Mouse (Mus musculus): ENCODE results near the gene Slc50a1. TPM values are rescaled to one million over a fixed set of nuclear protein-coding genes. Genes with fewer than 3 reads are reported as not detected.

Slc50a1 gene
- total and polyA plus RNA-seq, 3 experiments, result 22.5 to 45.9 TPM; not detected in 1

DNA sequence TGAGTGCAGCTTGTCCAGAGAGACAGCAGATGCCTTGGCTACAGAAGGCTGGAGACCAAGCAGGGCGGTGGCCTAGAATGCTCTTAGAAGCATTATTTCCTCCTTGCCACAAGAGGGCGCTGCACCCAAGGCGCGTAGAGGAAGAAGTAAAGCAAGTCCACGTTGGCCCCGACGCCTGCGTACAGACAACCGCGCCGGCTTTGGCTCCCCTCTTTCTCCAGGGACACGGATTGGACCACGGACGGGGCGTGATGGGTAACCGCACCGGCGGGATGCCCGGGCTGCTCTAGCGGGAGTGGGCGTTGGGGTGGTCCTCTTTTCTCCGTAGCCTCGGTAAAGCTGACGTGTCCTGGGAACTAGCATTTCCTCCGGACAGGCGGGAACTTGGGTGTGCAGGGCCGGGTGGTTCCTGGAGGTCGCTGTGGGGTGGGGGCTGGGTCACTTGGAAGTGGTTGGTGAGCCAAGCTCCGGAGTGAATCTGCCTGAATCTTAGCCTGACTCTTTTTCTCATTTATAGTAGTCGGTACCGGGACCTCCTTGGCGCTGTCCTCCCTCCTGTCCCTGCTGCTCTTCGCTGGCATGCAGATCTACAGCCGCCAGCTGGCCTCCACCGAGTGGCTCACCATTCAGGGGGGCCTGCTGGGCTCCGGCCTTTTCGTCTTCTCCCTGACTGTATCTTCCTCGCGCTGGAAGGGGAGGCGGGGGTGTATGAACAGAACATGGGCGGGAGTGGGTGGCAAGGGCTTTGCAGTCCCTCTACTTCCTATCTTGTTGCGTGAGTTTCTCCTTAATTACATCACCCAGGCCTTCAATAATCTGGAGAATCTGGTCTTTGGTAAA is 23.9 kb downstream of the Slc50a1 start, which contains the start of gene Trim46:
Gene Trim46, minus strand, starts transcription at position 49 of the 840 bp plus-strand sequence.
- TF ChIP-seq MYC (IDR thresholded peaks at IDR 0.05; ENCODE audit: low read depth, low read length), result peak; percentile 77
- TF ChIP-seq TBP (IDR thresholded peaks at IDR 0.05; ENCODE audit: low read depth, low read length), result peak; percentile 90
- peak; percentile 61; the same call in 1 of the 2 replicates for TF ChIP-seq ETS1 (IDR thresholded peaks at IDR 0.05; ENCODE audit: low read depth, low read length)
- peak; percentile 69 for TF ChIP-seq NELFE (IDR thresholded peaks at IDR 0.05; ENCODE audit: low read depth, low read length)
- TF ChIP-seq MAX (IDR thresholded peaks at IDR 0.05; ENCODE audit: low read length), result no peak; the same call in 1 of the 2 replicates
- TF ChIP-seq MXI1 (IDR thresholded peaks at IDR 0.05; ENCODE audit: low read depth, low read length), result peak; percentile 84
- TF ChIP-seq E2F4 (IDR thresholded peaks at IDR 0.05; ENCODE audit: borderline replicate concordance, low read depth, low read length), result no peak; the same call in 1 of the 2 replicates
- peak; percentile 84 for TF ChIP-seq NRF1 (IDR thresholded peaks at IDR 0.05; ENCODE audit: insufficient read depth, low read depth, low read length, poor library complexity, severe bottlenecking)
- peak; percentile 95 to 98 (median 98) for TF ChIP-seq CTCF (IDR thresholded peaks at IDR 0.05 in 2 of 3, conservative IDR thresholded peaks at IDR 0.05 in 1 of 3; ENCODE audit: control insufficient read depth in 1 of 3, insufficient read depth in 1 of 3, low read depth in 2 of 3, low read length in 3 of 3, poor library complexity in 1 of 3, severe bottlenecking in 1 of 3)
- TF ChIP-seq JUND (IDR thresholded peaks at IDR 0.05; ENCODE audit: low read depth, low read length), result peak; percentile 66; the same call in 1 of the 2 replicates
- TF ChIP-seq ELF1 (IDR thresholded peaks at IDR 0.05; ENCODE audit: low read depth, low read length), result peak; percentile 66
- TF ChIP-seq SIN3A (IDR thresholded peaks at IDR 0.05; ENCODE audit: low read length), result peak; percentile 64
- peak; percentile 91 for TF ChIP-seq POLR2AphosphoS2 (IDR thresholded peaks at IDR 0.05; ENCODE audit: low read length)
- TF ChIP-seq MAZ (IDR thresholded peaks at IDR 0.05; ENCODE audit: low read depth, low read length), result peak; percentile 21; the same call in 1 of the 2 replicates
- peak; percentile 87 for TF ChIP-seq HCFC1 (IDR thresholded peaks at IDR 0.05; ENCODE audit: low read depth, low read length)
- peak; percentile 33 for TF ChIP-seq RAD21 (IDR thresholded peaks at IDR 0.05; ENCODE audit: low read depth, low read length)
- no peak; the same call in 1 of the 2 replicates for TF ChIP-seq GABPA (IDR thresholded peaks at IDR 0.05; ENCODE audit: low read depth, low read length)
- peak; percentile 63 for TF ChIP-seq KAT2A (conservative IDR thresholded peaks at IDR 0.05; ENCODE audit: low read depth, low read length)
- peak; percentile 22 for TF ChIP-seq SMC3 (IDR thresholded peaks at IDR 0.05; ENCODE audit: low read depth, low read length)
- TF ChIP-seq ZNF384 (IDR thresholded peaks at IDR 0.05; ENCODE audit: low read depth, low read length), result no peak
- TF ChIP-seq BHLHE40 (IDR thresholded peaks at IDR 0.05; ENCODE audit: borderline replicate concordance, low read depth, low read length), result no peak
- TF ChIP-seq EP300 (IDR thresholded peaks at IDR 0.05; ENCODE audit: low read depth in 1 of 2, low read length in 2 of 2), result peak; percentile 29 to 73; a peak in 1 of 4 replicates
- TF ChIP-seq RCOR1 (IDR thresholded peaks at IDR 0.05; ENCODE audit: low read depth, low read length), result peak; percentile 65; the same call in 1 of the 2 replicates
- TF ChIP-seq POLR2A (IDR thresholded peaks at IDR 0.05; ENCODE audit: control insufficient read depth in 1 of 2, insufficient read depth in 1 of 2, low read depth in 1 of 2, low read length in 2 of 2, poor library complexity in 1 of 2), result peak; percentile 90 to 94; a peak in 3 of 4 replicates
- peak; percentile 98 for TF ChIP-seq CHD1 (IDR thresholded peaks at IDR 0.05; ENCODE audit: low read depth, low read length)
- TF ChIP-seq UBTF (IDR thresholded peaks at IDR 0.05; ENCODE audit: borderline replicate concordance, insufficient read depth, low read depth, low read length), result 0 out of 2 replicates have a peak, but pooled peaks have one; percentile 76
- 0 out of 2 replicates have a peak, but pooled peaks have one; percentile 68 for TF ChIP-seq ZMIZ1 (IDR thresholded peaks at IDR 0.05; ENCODE audit: low read depth, low read length)
- 0 out of 2 replicates have a peak, but pooled peaks have one; percentile 21 for TF ChIP-seq USF1 (IDR thresholded peaks at IDR 0.05; ENCODE audit: low read depth, low read length)
- peak; percentile 70 for TF ChIP-seq TCF12 (IDR thresholded peaks at IDR 0.05; ENCODE audit: low read depth, low read length)
- TF ChIP-seq USF2 (IDR thresholded peaks at IDR 0.05; ENCODE audit: borderline replicate concordance in 1 of 2, insufficient read depth in 1 of 2, low read depth in 1 of 2, low read length in 2 of 2), result no peak
- Histone ChIP-seq H3K9me3 (replicated peaks; ENCODE audit: insufficient read depth, low read length) (no peaks in the 10 kb centered on the region), H3K36me3 (ENCODE audit: control insufficient read depth in 1 of 2, insufficient read depth in 2 of 2, low read length in 2 of 2) (peaks cover 7 to 23% of the 10 kb centered on the region in 2 experiments; a peak in 3 of 4 replicates), H3K4me3 (ENCODE audit: control insufficient read depth in 1 of 2, insufficient read depth in 1 of 2, low read depth in 2 of 2, low read length in 2 of 2) (peak within 1 kb of the TSS; percentile 84 to 89), H3K9ac (ENCODE audit: control insufficient read depth, low read depth, low read length, poor library complexity, severe bottlenecking) (peak within 1 kb of the TSS; percentile 99), H3K27me3 (ENCODE audit: control insufficient read depth in 1 of 2, insufficient read depth in 2 of 2, low read length in 2 of 2) (no peaks in the 10 kb centered on the region), H3K79me2 (ENCODE audit: control insufficient read depth, insufficient read depth, low read length, poor library complexity) (peaks cover 17% of the 10 kb centered on the region), H3K4me1 (ENCODE audit: control insufficient read depth in 1 of 2, insufficient read depth in 2 of 2, low read length in 2 of 2) (peaks cover 17 to 24% of the 10 kb centered on the region in 2 experiments; a peak in 3 of 4 replicates), H3K27ac (ENCODE audit: control insufficient read depth, low read depth, low read length) (peak within 1 kb of the TSS; percentile 98)
- DNase-seq (ENCODE audit: low read depth, low spot score), result peak; percentile 98

All from MEL (cell line).